Mouse (Mus musculus) megakaryocyte-erythroid progenitor cell, adult 5-6 weeks (primary cell): ENCODE data around the gene Tulp1. TPM values are rescaled to one million over a fixed set of nuclear protein-coding genes. Genes with fewer than 3 reads are reported as not detected.
"Not testable (repeated sequence)": the region's sequence is repeated elsewhere in the genome, so short reads cannot be mapped to it uniquely, and the experiment has no call there.

Source experiments
- ATAC-seq: replicated peaks from 2 replicates; pipeline ENCODE4 v1.8.0; 2016; ENCODE audit warnings: mild to moderate bottlenecking, inconsistent platforms; ENCODE audit not compliant: severe bottlenecking, poor library complexity, low FRiP score, low TSS enrichment
- total RNA-seq, 2 experiments: library from RNA; stranded (forward) in 1 of 2; stranded (reverse) in 1 of 2; fragments of 200-1000, 215-1000 nt in 1 of 2; fragments of >200 nt in 1 of 2; fragmentation: Nextera tagmentation in 1 of 2; gene quantifications; 2 replicates each; pipeline ENCODE4 v1.2.3; 2014 to 2017

Gene Tulp1
- total RNA-seq, 2 experiments from 2014 or later, result not detected

GRCm38 (mm10) chr17:28371941-28372340 is 6.9 kb upstream of the Tulp1 start:
- no peak for ATAC-seq

GRCm38 (mm10) chr17:28371286-28371685 is 6.3 kb upstream of the Tulp1 start:
- ATAC-seq, result no peak

GRCm38 (mm10) chr17:28369056-28369455 is 4.0 kb upstream of the Tulp1 start:
- no peak for ATAC-seq

GRCm38 (mm10) chr17:28368449-28368848 is 3.4 kb upstream of the Tulp1 start:
- ATAC-seq, result peak; percentile 67

GRCm38 (mm10) chr17:28363507-28363906 is 1.5 kb downstream of the Tulp1 start:
- no peak for ATAC-seq

GRCm38 (mm10) chr17:28362653-28363292 is 2.2 kb downstream of the Tulp1 start:
- no peak for ATAC-seq

GRCm38 (mm10) chr17:28361921-28362652 is 2.9 kb downstream of the Tulp1 start:
- ATAC-seq, result no peak

- no peak for ATAC-seq
Measured at GRCm38 (mm10) chr17:28360531-28361277, 4.3 kb downstream of the Tulp1 start.

- ATAC-seq, result not testable (repeated sequence)
Measured at GRCm38 (mm10) chr17:28358576-28359261, 6.3 kb downstream of the Tulp1 start.

GRCm38 (mm10) chr17:28355871-28356270 is 9.2 kb downstream of the Tulp1 start:
- no peak for ATAC-seq

GRCm38 (mm10) chr17:28352018-28352417 is 13.0 kb downstream of the Tulp1 start:
- ATAC-seq, result no peak

GRCm38 (mm10) chr17:28351353-28351890 is 13.6 kb downstream of the Tulp1 start:
- no peak for ATAC-seq

- ATAC-seq, result peak; percentile 42; the same call in 1 of the 2 replicates
Measured at GRCm38 (mm10) chr17:28350466-28351352, 14.3 kb downstream of the Tulp1 start, which contains the start of gene Tead3. Tead3 (minus strand) TSS chr17:28350817.

- ATAC-seq, result no peak
Measured at GRCm38 (mm10) chr17:28349901-28350465, 15.0 kb downstream of the Tulp1 start.

GRCm38 (mm10) chr17:28349264-28349880 is 15.7 kb downstream of the Tulp1 start:
- no peak for ATAC-seq

- ATAC-seq, result no peak
Measured at GRCm38 (mm10) chr17:28348211-28348610, 16.8 kb downstream of the Tulp1 start.

GRCm38 (mm10) chr17:28347327-28347726 is 17.7 kb downstream of the Tulp1 start:
- no peak for ATAC-seq

- no peak for ATAC-seq
Measured at GRCm38 (mm10) chr17:28345882-28346281, 19.1 kb downstream of the Tulp1 start.
